Mouse (Mus musculus) lung, postnatal 0 days (tissue): ENCODE results near the gene Fbxw7. TPM values are rescaled to one million over a fixed set of nuclear protein-coding genes. Genes with fewer than 3 reads are reported as not detected.

ENCODE experiments used
- ATAC-seq: fragments of 200-750 bp; cut with Nextera tagmentation; 2 replicates; pipeline ENCODE4 v1.8.0; 2017; ENCODE audit warnings: moderate library complexity
- DNase-seq: peaks from one replicate; pipeline ENCODE4 v3.0.0-alpha.2; 2016; ENCODE audit warnings: low spot score
- H3K27ac ChIP-seq: fragments of 300-500 bp; sonication (generic); 2 replicates; pipeline ENCODE4 v1.5.1; 2014; ENCODE audit warnings: antibody characterized with exemption, mild to moderate bottlenecking, low read length, mixed read lengths
- H3K27me3 ChIP-seq: fragments of 300-500 bp; sonication (generic); replicated peaks from 2 replicates; pipeline ENCODE4 v1.6.1; 2014; ENCODE audit warnings: low read length, mixed read lengths; ENCODE audit not compliant: insufficient read depth
- H3K36me3 ChIP-seq: fragments of 300-500 bp; sonication (generic); 2 replicates; pipeline ENCODE4 v1.6.1; 2014; ENCODE audit warnings: low read length, mixed read lengths; ENCODE audit not compliant: insufficient read depth
- H3K4me1 ChIP-seq: fragments of 300-500 bp; sonication (generic); 2 replicates; pipeline ENCODE4 v1.6.1; 2014; ENCODE audit warnings: antibody characterized with exemption, low read depth, low read length, mixed read lengths; ENCODE audit not compliant: insufficient read depth
- H3K4me2 ChIP-seq: fragments of 300-500 bp; sonication (generic); replicated peaks from 2 replicates; pipeline ENCODE4 v1.6.1; 2014; ENCODE audit warnings: low read depth, mild to moderate bottlenecking, low read length, moderate library complexity, mixed read lengths
- H3K4me3 ChIP-seq: fragments of 300-500 bp; sonication (generic); 2 replicates; pipeline ENCODE4 v1.5.1; 2014; ENCODE audit warnings: low read depth, low read length
- H3K9ac ChIP-seq: fragments of 300-500 bp; sonication (generic); replicated peaks from 2 replicates; pipeline ENCODE4 v1.6.1; 2014; ENCODE audit warnings: low read depth, mild to moderate bottlenecking
- H3K9me3 ChIP-seq: fragments of 300-500 bp; sonication (generic); 2 replicates; pipeline ENCODE4 v1.6.1; 2016; ENCODE audit warnings: low read length, mixed read lengths
- CTCF ChIP-seq: IDR thresholded peaks from 2 replicates; pipeline ENCODE4 v1.5.1; 2016; ENCODE audit warnings: antibody characterized with exemption, mild to moderate bottlenecking
- EP300 ChIP-seq: IDR thresholded peaks from 2 replicates; pipeline ENCODE4 v1.6.1; 2016; ENCODE audit warnings: antibody characterized with exemption, mild to moderate bottlenecking, control low read depth
- WGBS: fragments of 180-500 bp; shearing (Covaris S2); extraction: QIAGEN DNeasy Blood & Tissue Kit; methylation state at CpG from one replicate; pipeline ENCODE4 v1.1.7; 2014; 5-methylcytosine and 5-hydroxymethylcytosine counted together
- polyA plus RNA-seq: library from polyadenylated mRNA; unstranded; fragments of >200 nt; fragmentation: Nextera tagmentation; extraction: Ambion mirVana; gene quantifications from 2 replicates; pipeline ENCODE4 v1.2.1, GENCODE M21; 2015

Fbxw7 gene
- polyA plus RNA-seq, 1 experiment from 2014 or later = 8.2 TPM

DNA sequence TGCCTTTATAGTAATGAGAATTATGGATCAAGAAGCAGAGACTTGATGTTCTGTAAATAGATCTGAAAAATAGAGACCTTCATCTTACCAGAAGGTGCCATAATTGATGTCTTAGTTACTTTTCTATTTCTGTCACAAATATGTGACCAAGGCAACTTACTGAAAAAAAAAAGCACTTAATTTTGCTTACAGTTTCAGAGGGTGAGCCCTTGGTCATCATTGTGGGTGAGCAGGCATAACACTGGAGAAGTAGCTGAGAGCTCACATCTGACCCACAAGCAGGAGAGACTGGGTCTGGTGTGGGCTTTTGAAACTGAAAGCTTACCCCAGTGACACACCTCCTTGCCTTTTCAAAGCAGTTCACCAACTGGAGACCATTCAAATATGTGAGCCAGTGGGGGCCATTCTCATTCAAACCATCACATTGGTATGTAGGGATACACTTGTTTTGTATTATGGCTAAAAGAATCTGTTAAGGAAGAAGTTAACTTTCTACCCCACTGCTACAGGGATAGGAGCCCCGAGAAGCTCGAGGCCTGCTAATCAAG, 5.7 kb downstream of the Fbxw7 start:
- Histone ChIP-seq H3K9ac (no peak overlapping the region), H3K36me3 (no peaks in the 10 kb centered on the region), H3K4me2 (no peak overlapping the region), H3K27me3 (no peaks in the 10 kb centered on the region), H3K4me1 (peaks cover 6% of the 10 kb centered on the region; the same call in 1 of the 2 replicates), H3K27ac (no peak overlapping the region), H3K4me3 (no peak overlapping the region), H3K9me3 (no peaks in the 10 kb centered on the region)
- ATAC-seq (no peak), DNase-seq (no peak)
- WGBS = 73% methylated on average over 2 of the region's 2 CpGs
- TF ChIP-seq EP300 (no peak), CTCF (no peak)

DNA sequence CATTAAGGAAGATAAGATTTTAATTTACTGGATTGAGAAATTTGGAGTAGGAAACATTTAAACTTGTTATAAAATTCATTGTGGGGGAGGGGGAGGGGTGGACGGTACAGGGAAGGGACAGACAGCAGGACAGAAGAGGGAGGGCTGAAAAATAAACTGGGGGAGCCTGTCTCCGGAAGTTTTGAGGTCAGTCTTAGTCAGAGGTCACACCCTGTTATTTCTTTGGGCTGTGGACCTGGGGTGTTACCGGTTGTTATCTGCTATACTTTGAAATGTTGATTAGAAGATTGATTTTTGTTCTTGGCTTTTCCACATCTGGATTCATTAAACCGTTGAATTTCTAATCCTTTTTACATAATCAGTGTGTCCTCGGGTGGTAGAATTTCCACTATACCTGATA, 10.9 kb downstream of the Fbxw7 start:
- H3K27ac ChIP-seq = no peak overlapping the region
- H3K4me1 ChIP-seq = no peaks in the 10 kb centered on the region

DNA sequence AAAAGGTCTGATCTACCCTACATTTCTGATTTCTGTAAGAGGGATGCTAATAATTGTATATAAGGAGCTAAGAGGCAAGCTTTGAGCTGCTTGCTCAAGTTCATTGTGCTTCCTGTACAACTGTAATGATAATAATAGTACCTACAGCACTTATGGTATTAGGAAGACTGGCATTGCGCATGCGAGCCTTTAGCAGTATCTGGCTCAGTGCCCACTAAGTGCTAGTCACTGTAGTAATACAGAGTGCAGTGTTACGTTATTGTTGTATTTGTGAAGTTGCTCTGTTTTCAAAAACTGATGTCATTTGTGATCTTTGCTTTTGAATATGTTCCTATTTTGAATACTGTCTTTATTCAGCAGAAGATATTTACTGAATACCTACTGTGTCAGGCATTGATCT, 11.3 kb downstream of the Fbxw7 start:
- Histone ChIP-seq H3K36me3 (no peaks in the 10 kb centered on the region), H3K4me2 (no peak overlapping the region), H3K4me1 (no peaks in the 10 kb centered on the region), H3K27me3 (no peaks in the 10 kb centered on the region), H3K4me3 (no peak overlapping the region), H3K9me3 (no peaks in the 10 kb centered on the region), H3K9ac (no peak overlapping the region), H3K27ac (no peak overlapping the region)
- ATAC-seq (no peak), DNase-seq (peak; percentile 53)
- TF ChIP-seq EP300 = no peak
- no peak for TF ChIP-seq CTCF
- 50% methylated on average over 3 of the region's 3 CpGs for WGBS

More for the DNA sequence above, 10.9 kb downstream of the Fbxw7 start:
- Histone ChIP-seq H3K9ac (no peak overlapping the region), H3K4me3 (no peak overlapping the region), H3K36me3 (no peaks in the 10 kb centered on the region), H3K27me3 (no peaks in the 10 kb centered on the region), H3K4me2 (no peak overlapping the region), H3K9me3 (no peaks in the 10 kb centered on the region)
- ATAC-seq = no peak
- DNase-seq = no peak
- no peak for TF ChIP-seq CTCF
- TF ChIP-seq EP300 = no peak
- 41% methylated on average over 5 of the region's 5 CpGs for WGBS

DNA sequence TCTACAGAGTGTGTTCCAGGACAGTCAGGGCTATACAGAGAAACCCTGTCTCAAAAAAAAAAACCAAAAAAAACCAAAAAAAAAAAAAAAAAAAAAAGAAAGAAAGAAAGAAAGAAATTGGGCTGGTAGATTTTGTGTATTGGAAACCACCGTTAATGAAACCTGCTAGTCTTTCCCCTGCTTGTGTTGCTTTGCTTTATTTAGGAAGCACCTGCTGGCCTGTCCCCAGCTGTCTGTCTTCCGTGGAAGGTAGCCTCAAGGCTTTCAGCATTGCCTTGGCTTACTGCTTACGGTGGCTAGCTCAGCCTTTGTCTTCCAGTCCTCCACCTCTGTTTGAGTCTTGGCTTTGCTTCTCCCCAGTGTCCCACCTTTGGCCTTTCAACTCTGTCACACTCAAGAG, 11.9 kb downstream of the Fbxw7 start:
- no peaks in the 10 kb centered on the region for H3K9me3 ChIP-seq
- no peak overlapping the region for H3K4me3 ChIP-seq
- ATAC-seq (no peak), DNase-seq (no peak)
- TF ChIP-seq EP300 (no peak), CTCF (no peak)
- H3K27ac ChIP-seq = no peak overlapping the region
- no peaks in the 10 kb centered on the region for H3K4me1 ChIP-seq
- WGBS = 73% methylated on average over 3 of the region's 3 CpGs
- no peak overlapping the region for H3K9ac ChIP-seq
- H3K4me2 ChIP-seq = no peak overlapping the region
- H3K27me3 ChIP-seq = no peaks in the 10 kb centered on the region
- H3K36me3 ChIP-seq = no peaks in the 10 kb centered on the region

DNA sequence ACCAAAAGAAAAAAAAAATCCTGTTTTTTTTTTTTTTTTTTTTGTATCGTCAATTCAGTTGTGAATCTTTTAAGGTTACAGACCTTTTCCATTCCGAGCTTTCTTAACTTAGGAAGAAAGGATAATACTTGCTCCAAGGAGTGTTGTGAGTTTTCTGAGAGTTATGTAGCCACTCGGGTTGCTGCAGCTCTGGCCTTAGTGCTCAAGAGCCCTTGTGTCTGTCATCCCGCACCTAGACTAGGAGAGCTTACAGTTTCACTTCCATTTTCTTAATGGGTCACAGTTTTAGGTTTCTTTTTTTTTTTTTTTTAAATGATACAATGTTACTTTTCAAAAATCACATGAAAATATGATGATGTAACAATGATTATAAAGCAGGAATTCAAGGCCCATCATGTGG, 12.5 kb downstream of the Fbxw7 start:
- Histone ChIP-seq H3K4me3 (no peak overlapping the region), H3K4me1 (no peaks in the 10 kb centered on the region), H3K36me3 (no peaks in the 10 kb centered on the region), H3K9me3 (no peaks in the 10 kb centered on the region), H3K27ac (no peak overlapping the region), H3K4me2 (no peak overlapping the region), H3K27me3 (no peaks in the 10 kb centered on the region), H3K9ac (no peak overlapping the region)
- no peak for ATAC-seq
- DNase-seq = peak; percentile 41
- TF ChIP-seq CTCF (no peak), EP300 (no peak)
- 58% methylated on average over 4 of the region's 4 CpGs for WGBS

DNA sequence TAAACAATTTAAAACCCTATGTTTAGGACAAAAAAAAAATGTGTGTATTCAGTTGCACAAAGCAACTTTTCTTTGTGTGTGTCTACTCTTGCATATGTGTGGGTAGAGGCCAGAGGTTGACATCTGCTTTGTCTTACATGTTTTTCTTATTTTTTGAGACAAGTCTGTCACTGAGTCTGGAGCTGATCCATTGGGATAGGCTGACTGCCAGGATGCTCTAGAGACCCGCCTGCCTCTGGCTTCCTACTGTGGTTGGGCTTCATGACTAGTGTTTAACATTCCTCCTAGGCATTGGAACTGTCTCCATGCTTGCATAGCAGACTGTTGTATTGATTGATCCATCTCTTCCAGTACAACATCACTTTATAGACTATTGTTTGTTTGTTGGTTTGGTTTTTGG, 14.3 kb downstream of the Fbxw7 start:
- 71% methylated on average over 1 of the region's 1 CpGs for WGBS

DNA sequence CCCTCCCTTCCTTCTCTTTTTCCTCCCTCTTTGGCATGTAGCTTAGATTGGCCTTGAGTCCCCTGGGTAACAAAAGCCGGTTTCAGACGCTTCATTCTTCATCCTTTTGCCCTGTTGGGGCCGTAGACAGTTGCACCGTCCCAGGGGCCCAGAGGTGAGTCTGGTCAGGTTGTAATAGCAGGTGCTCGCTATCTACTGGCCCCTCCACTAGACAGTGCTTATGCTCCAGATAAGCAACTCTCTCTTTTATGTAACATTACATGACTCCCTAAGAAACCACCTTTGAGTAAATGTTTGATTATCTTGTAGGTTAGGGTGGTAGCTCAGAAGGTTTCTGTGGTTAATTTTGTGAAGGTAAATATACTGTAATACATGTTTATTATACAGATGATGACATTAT, 21.0 kb downstream of the Fbxw7 start:
- no peak overlapping the region for H3K27ac ChIP-seq
- no peaks in the 10 kb centered on the region for H3K4me1 ChIP-seq
- H3K36me3 ChIP-seq = no peaks in the 10 kb centered on the region
- WGBS = 54% methylated on average over 5 of the region's 5 CpGs
- H3K9ac ChIP-seq = no peak overlapping the region
- no peaks in the 10 kb centered on the region for H3K27me3 ChIP-seq
- no peaks in the 10 kb centered on the region for H3K9me3 ChIP-seq
- H3K4me2 ChIP-seq = no peak overlapping the region
- no peak for ATAC-seq
- DNase-seq = no peak
- H3K4me3 ChIP-seq = no peak overlapping the region
- TF ChIP-seq CTCF (no peak), EP300 (no peak)

More for the DNA sequence above, 14.3 kb downstream of the Fbxw7 start:
- TF ChIP-seq EP300 = no peak
- no peak for TF ChIP-seq CTCF
- H3K27ac ChIP-seq = no peak overlapping the region
- H3K4me1 ChIP-seq = no peaks in the 10 kb centered on the region
- no peak for DNase-seq
- no peak for ATAC-seq
- H3K27me3 ChIP-seq = no peaks in the 10 kb centered on the region
- no peak overlapping the region for H3K4me2 ChIP-seq
- no peaks in the 10 kb centered on the region for H3K36me3 ChIP-seq
- no peak overlapping the region for H3K4me3 ChIP-seq
- H3K9ac ChIP-seq = no peak overlapping the region
- no peaks in the 10 kb centered on the region for H3K9me3 ChIP-seq
